Mouse (Mus musculus) left cerebral cortex, postnatal 36 days (tissue): ENCODE measurements around the gene Exoc7. TPM values are rescaled to one million over a fixed set of nuclear protein-coding genes. Genes with fewer than 3 reads are reported as not detected.
A peak's percentile ranks its signal among the peaks of the same experiment; 100 is the strongest.

Source experiments
- DNase-seq, 2 experiments: peaks; one replicate each; pipeline ENCODE4 v3.0.0; 2021 to 2022; ENCODE audit warnings: low spot score in 2 of 2, mixed read lengths in 1 of 2
- intact Hi-C: fragments of 180-260 bp; cut with DNase I; formaldehyde crosslinking; loops from one replicate; pipeline ENCODE4 v1.15.1; 2025
- total RNA-seq, 2 experiments: library from RNA; stranded (reverse); gene quantifications; 2 replicates each; pipeline ENCODE4 v1.2.3; 2021

The Exoc7 gene
- total RNA-seq, 2 experiments from 2014 or later = 93.0 to 100 TPM

GRCm38 (mm10) chr11:116318719-116319659 is 12.0 kb upstream of the Exoc7 start:
- peak; percentile 79 for DNase-seq
- intact Hi-C loops = loop anchor here (1.0 to 5.0 kb wide), 3 partner anchors 50 to 143 kb away; no protein-coding TSS in a partner anchor

- DNase-seq = no peak
- intact Hi-C loops = no loop called here
These were observed 5.3 kb upstream of the Exoc7 start for GRCm38 (mm10) chr11:116312359-116312758.

GRCm38 (mm10) chr11:116311169-116311568 is 4.1 kb upstream of the Exoc7 start:
- DNase-seq = peak in 1 of 2 experiments; percentile 20
- intact Hi-C loops = no loop called here

- DNase-seq = no peak
- intact Hi-C loops = loop anchor here (5.0 kb wide), 1 partner anchor 37 kb away; the partner anchor contains the start of gene Srp68
These were observed 2.6 kb upstream of the Exoc7 start for GRCm38 (mm10) chr11:116309601-116310000.

- no peak for DNase-seq
- intact Hi-C loops = loop anchor here (5.0 kb wide), 1 partner anchor 36 kb away; the partner anchor contains the start of gene Srp68
These were observed 914 bp upstream of the Exoc7 start for GRCm38 (mm10) chr11:116307762-116308531.

- intact Hi-C loops = loop anchor here (5.0 kb wide), 1 partner anchor 34 kb away; the partner anchor contains the start of gene Srp68
- DNase-seq = peak; percentile 90
These were observed 679 bp downstream of the Exoc7 start for GRCm38 (mm10) chr11:116306126-116306982.

- DNase-seq = no peak
- intact Hi-C loops = loop anchor here (5.0 kb wide), 1 partner anchor 33 kb away; the partner anchor contains the start of gene Srp68
These were observed 1.6 kb downstream of the Exoc7 start for GRCm38 (mm10) chr11:116305423-116305822.

- intact Hi-C loops = no loop called here
- no peak for DNase-seq
These were observed 8.4 kb downstream of the Exoc7 start for GRCm38 (mm10) chr11:116298621-116299020.

GRCm38 (mm10) chr11:116298221-116298620 is 8.8 kb downstream of the Exoc7 start:
- no peak for DNase-seq
- intact Hi-C loops = no loop called here

GRCm38 (mm10) chr11:116297017-116297416 is 10.0 kb downstream of the Exoc7 start:
- DNase-seq = no peak
- intact Hi-C loops = no loop called here

- intact Hi-C loops = no loop called here
- DNase-seq = no peak
These were observed 10.8 kb downstream of the Exoc7 start for GRCm38 (mm10) chr11:116296191-116296734.

GRCm38 (mm10) chr11:116294319-116294718 is 12.7 kb downstream of the Exoc7 start:
- no peak for DNase-seq
- intact Hi-C loops = loop anchor here (1.0 kb wide), 1 partner anchor 68 kb away; no protein-coding TSS in a partner anchor

- DNase-seq = no peak
These were observed 13.4 kb downstream of the Exoc7 start for GRCm38 (mm10) chr11:116293538-116294137.

GRCm38 (mm10) chr11:116292401-116292800 is 14.6 kb downstream of the Exoc7 start:
- intact Hi-C loops = no loop called here
- no peak for DNase-seq

More at GRCm38 (mm10) chr11:116293538-116294137, 13.4 kb downstream of the Exoc7 start:
- intact Hi-C loops = loop anchor here (1.0 kb wide), 1 partner anchor 67 kb away; no protein-coding TSS in a partner anchor

GRCm38 (mm10) chr11:116290556-116290955 is 16.5 kb downstream of the Exoc7 start:
- intact Hi-C loops = no loop called here
- DNase-seq = no peak

- DNase-seq = no peak
- intact Hi-C loops = no loop called here
These were observed 19.7 kb downstream of the Exoc7 start for GRCm38 (mm10) chr11:116287351-116287750.

GRCm38 (mm10) chr11:116285770-116286191 is 21.3 kb downstream of the Exoc7 start:
- intact Hi-C loops = no loop called here

GRCm38 (mm10) chr11:116283982-116284381 is 23.1 kb downstream of the Exoc7 start:
- intact Hi-C loops = no loop called here
- no peak for DNase-seq

More at GRCm38 (mm10) chr11:116285770-116286191, 21.3 kb downstream of the Exoc7 start:
- no peak for DNase-seq
